Mouse (Mus musculus): ENCODE results near the gene Gm15217. TPM values are rescaled to one million over a fixed set of nuclear protein-coding genes. Genes with fewer than 3 reads are reported as not detected.

Gm15217 gene
- not detected in 2 replicates for polyA plus RNA-seq (2015; fragmentation: Nextera tagmentation; extraction: Ambion mirVana)

GRCm38 (mm10) chr14:46379285-46379684 lies at the start of gene Gm15217:
Gene Gm15217 (plus strand): TSS chr14:46379414.
- ATAC-seq = no peak
- Histone ChIP-seq H3K36me3 (ENCODE audit: control insufficient read depth, insufficient read depth, low read length) (no peaks in the 10 kb centered on the region), H3K9me3 (replicated peaks; ENCODE audit: control insufficient read depth, low read length, poor library complexity, severe bottlenecking) (no peaks in the 10 kb centered on the region), H3K27ac (ENCODE audit: low read length) (no peak within 1 kb of the TSS), H3K4me2 (ENCODE audit: low read length) (peak within 1 kb of the TSS; percentile 65), H3K9ac (ENCODE audit: low read depth, low read length) (peak within 1 kb of the TSS; percentile 52), H3K27me3 (ENCODE audit: control insufficient read depth, insufficient read depth, low read depth, low read length) (peaks cover 27% of the 10 kb centered on the region), H3K4me3 (ENCODE audit: low read depth, low read length) (peak within 1 kb of the TSS; percentile 33), H3K4me1 (ENCODE audit: control insufficient read depth, insufficient read depth, low read length) (peaks cover 7% of the 10 kb centered on the region)
- 87% methylated on average over 12 of the region's 12 CpGs for WGBS

DNA sequence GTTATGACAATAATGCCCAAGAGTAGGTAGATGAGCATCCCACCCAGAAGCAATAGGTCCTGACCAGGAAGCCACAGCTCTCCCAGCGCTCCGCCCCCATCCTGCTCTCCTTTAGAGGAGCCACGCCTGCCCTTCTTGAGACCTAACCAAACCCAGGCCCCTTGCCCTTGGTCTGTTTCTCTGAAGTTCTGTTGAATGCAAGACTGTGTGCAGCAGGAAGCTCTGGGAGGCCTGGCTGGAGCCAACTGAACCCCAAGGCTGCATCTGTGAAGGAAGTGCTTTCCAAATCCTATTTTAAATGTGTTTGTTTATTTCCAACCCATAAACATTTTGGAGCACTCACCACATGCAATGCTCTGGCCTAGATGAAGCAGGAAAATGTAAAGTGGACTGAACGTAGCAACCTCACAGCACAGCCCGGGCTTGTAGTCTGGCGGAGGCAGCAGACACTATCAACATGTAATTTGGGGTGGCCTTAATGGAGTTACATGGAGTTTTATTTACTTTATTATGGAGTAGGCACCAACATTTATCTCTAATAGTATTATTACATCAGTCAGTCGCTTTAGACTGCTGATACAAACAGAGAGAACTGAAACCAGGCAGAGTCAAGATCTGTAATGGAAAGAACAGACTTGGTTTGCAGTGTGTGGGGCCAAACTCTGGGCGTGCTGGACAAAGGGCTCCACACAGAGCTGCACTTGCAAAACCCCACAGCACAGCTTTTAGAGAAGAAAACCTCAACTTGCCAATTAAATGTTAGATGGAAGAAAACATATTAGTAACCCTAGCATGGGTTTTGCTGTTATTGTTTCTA lies 45.6 kb upstream of the Gm15217 start:
- no peaks in the 10 kb centered on the region for H3K9me3 ChIP-seq (replicated peaks; ENCODE audit: control insufficient read depth, low read length, poor library complexity, severe bottlenecking)
- no peak overlapping the region for H3K4me2 ChIP-seq (ENCODE audit: low read length)
- H3K27ac ChIP-seq (ENCODE audit: low read length) = no peak overlapping the region
- no peaks in the 10 kb centered on the region for H3K36me3 ChIP-seq (ENCODE audit: control insufficient read depth, insufficient read depth, low read length)
- no peaks in the 10 kb centered on the region for H3K27me3 ChIP-seq (ENCODE audit: control insufficient read depth, insufficient read depth, low read depth, low read length)
- H3K4me1 ChIP-seq (ENCODE audit: control insufficient read depth, insufficient read depth, low read length) = no peaks in the 10 kb centered on the region
- H3K4me3 ChIP-seq (ENCODE audit: low read depth, low read length) = no peak overlapping the region
- ATAC-seq = no peak
- no peak overlapping the region for H3K9ac ChIP-seq (ENCODE audit: low read depth, low read length)
- WGBS = 87% methylated on average over 8 of the region's 8 CpGs

GRCm38 (mm10) chr14:46338801-46339200 lies 40.4 kb upstream of the Gm15217 start:
- Histone ChIP-seq H3K4me1 (ENCODE audit: control insufficient read depth, insufficient read depth, low read length) (no peaks in the 10 kb centered on the region), H3K27ac (ENCODE audit: low read length) (no peak overlapping the region), H3K4me3 (ENCODE audit: low read depth, low read length) (no peak overlapping the region), H3K9ac (ENCODE audit: low read depth, low read length) (no peak overlapping the region), H3K27me3 (ENCODE audit: control insufficient read depth, insufficient read depth, low read depth, low read length) (no peaks in the 10 kb centered on the region), H3K9me3 (replicated peaks; ENCODE audit: control insufficient read depth, low read length, poor library complexity, severe bottlenecking) (no peaks in the 10 kb centered on the region), H3K36me3 (ENCODE audit: control insufficient read depth, insufficient read depth, low read length) (no peaks in the 10 kb centered on the region), H3K4me2 (ENCODE audit: low read length) (no peak overlapping the region)
- ATAC-seq = no peak
- 79% methylated on average over 11 of the region's 11 CpGs for WGBS

DNA sequence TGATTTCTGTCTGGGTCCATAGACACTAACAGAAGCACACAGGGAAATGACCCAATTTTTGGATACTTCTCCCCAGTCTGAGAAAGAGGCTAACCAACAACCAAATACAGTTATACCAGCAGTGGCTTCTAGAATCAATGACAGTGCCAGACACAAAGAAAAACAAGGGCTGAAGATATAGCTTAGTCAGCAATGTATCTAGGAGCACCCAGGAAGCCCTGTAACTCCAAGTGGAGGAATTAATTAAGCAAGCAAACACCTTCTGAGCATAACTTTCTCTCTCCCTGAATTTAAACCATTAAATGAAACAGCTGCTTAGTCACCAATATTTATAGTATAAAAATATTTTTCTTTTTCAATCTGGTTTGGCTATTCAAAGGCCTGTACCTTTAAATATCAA lies 34.5 kb upstream of the Gm15217 start:
- ATAC-seq = no peak
- Histone ChIP-seq H3K4me3 (ENCODE audit: low read depth, low read length) (no peak overlapping the region), H3K27me3 (ENCODE audit: control insufficient read depth, insufficient read depth, low read depth, low read length) (no peaks in the 10 kb centered on the region), H3K9me3 (replicated peaks; ENCODE audit: control insufficient read depth, low read length, poor library complexity, severe bottlenecking) (no peaks in the 10 kb centered on the region; the same call in 1 of the 2 replicates), H3K36me3 (ENCODE audit: control insufficient read depth, insufficient read depth, low read length) (no peaks in the 10 kb centered on the region), H3K27ac (ENCODE audit: low read length) (no peak overlapping the region), H3K4me2 (ENCODE audit: low read length) (no peak overlapping the region), H3K4me1 (ENCODE audit: control insufficient read depth, insufficient read depth, low read length) (no peaks in the 10 kb centered on the region), H3K9ac (ENCODE audit: low read depth, low read length) (no peak overlapping the region)

DNA sequence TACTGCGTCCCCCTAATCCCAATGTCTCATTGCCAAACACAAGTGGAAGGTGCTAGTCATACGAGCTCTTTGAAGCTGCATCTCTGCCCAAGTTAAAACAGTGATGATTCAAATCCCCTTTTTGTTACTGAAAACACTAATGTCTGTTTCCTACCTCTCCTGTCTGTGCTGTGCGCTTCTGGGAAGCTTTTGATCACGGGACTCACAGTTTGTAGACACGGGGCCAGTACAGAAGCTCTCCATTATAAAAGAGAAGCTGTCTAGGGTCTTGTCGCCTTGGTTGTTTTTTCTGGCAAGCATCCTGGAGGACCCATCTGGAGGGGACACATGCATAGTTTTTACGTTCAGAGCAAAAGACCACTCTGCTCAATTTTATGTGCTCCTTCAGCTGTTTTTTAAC lies 21.9 kb upstream of the Gm15217 start:
- Histone ChIP-seq H3K4me3 (ENCODE audit: low read depth, low read length) (no peak overlapping the region), H3K27me3 (ENCODE audit: control insufficient read depth, insufficient read depth, low read depth, low read length) (no peaks in the 10 kb centered on the region), H3K36me3 (ENCODE audit: control insufficient read depth, insufficient read depth, low read length) (no peaks in the 10 kb centered on the region), H3K4me1 (ENCODE audit: control insufficient read depth, insufficient read depth, low read length) (no peaks in the 10 kb centered on the region), H3K4me2 (ENCODE audit: low read length) (no peak overlapping the region), H3K27ac (ENCODE audit: low read length) (no peak overlapping the region), H3K9me3 (replicated peaks; ENCODE audit: control insufficient read depth, low read length, poor library complexity, severe bottlenecking) (no peaks in the 10 kb centered on the region), H3K9ac (ENCODE audit: low read depth, low read length) (no peak overlapping the region)
- no peak for ATAC-seq
- WGBS = 79% methylated on average over 7 of the region's 7 CpGs

- Histone ChIP-seq H3K4me1 (ENCODE audit: control insufficient read depth, insufficient read depth, low read length) (no peaks in the 10 kb centered on the region), H3K4me3 (ENCODE audit: low read depth, low read length) (no peak overlapping the region), H3K27me3 (ENCODE audit: control insufficient read depth, insufficient read depth, low read depth, low read length) (no peaks in the 10 kb centered on the region), H3K4me2 (ENCODE audit: low read length) (no peak overlapping the region), H3K27ac (ENCODE audit: low read length) (no peak overlapping the region), H3K36me3 (ENCODE audit: control insufficient read depth, insufficient read depth, low read length) (no peaks in the 10 kb centered on the region), H3K9me3 (replicated peaks; ENCODE audit: control insufficient read depth, low read length, poor library complexity, severe bottlenecking) (no peaks in the 10 kb centered on the region), H3K9ac (ENCODE audit: low read depth, low read length) (no peak overlapping the region)
- ATAC-seq = no peak
- WGBS = 86% methylated on average over 8 of the region's 8 CpGs
Observed at GRCm38 (mm10) chr14:46357696-46358095, 21.5 kb upstream of the Gm15217 start.

DNA sequence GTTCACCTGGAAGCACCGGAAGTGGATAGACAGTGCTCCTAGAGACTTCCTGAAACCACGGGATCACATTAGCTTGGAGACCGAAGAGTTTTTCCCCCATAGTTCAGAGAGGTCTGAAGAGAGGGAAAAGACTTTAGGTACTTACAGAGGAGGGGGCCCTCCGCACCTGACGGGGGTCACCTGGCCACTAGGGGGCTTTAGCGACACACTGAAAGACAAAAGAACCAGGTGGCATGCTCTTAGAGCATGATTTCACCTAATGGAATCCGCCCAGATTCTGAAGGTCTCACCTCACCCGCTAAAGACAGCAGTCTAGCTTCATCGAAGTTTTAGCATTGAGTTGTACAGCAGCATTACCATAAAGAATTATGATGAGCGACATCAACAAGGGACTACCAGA lies 16.0 kb upstream of the Gm15217 start:
- no peak for ATAC-seq
- H3K4me2 ChIP-seq (ENCODE audit: low read length) = no peak overlapping the region
- H3K4me1 ChIP-seq (ENCODE audit: control insufficient read depth, insufficient read depth, low read length) = no peaks in the 10 kb centered on the region
- no peaks in the 10 kb centered on the region for H3K9me3 ChIP-seq (replicated peaks; ENCODE audit: control insufficient read depth, low read length, poor library complexity, severe bottlenecking)
- H3K4me3 ChIP-seq (ENCODE audit: low read depth, low read length) = no peak overlapping the region
- WGBS = 39% methylated on average over 10 of the region's 10 CpGs
- no peak overlapping the region for H3K27ac ChIP-seq (ENCODE audit: low read length)
- no peaks in the 10 kb centered on the region for H3K36me3 ChIP-seq (ENCODE audit: control insufficient read depth, insufficient read depth, low read length)
- H3K27me3 ChIP-seq (ENCODE audit: control insufficient read depth, insufficient read depth, low read depth, low read length) = no peaks in the 10 kb centered on the region
- no peak overlapping the region for H3K9ac ChIP-seq (ENCODE audit: low read depth, low read length)

GRCm38 (mm10) chr14:46372452-46372851 lies 6.8 kb upstream of the Gm15217 start:
- no peak for ATAC-seq
- no peak overlapping the region for H3K9ac ChIP-seq (ENCODE audit: low read depth, low read length)
- no peak overlapping the region for H3K4me2 ChIP-seq (ENCODE audit: low read length)
- no peaks in the 10 kb centered on the region for H3K9me3 ChIP-seq (replicated peaks; ENCODE audit: control insufficient read depth, low read length, poor library complexity, severe bottlenecking)
- no peak overlapping the region for H3K4me3 ChIP-seq (ENCODE audit: low read depth, low read length)
- WGBS = 31% methylated on average over 9 of the region's 9 CpGs
- no peaks in the 10 kb centered on the region for H3K36me3 ChIP-seq (ENCODE audit: control insufficient read depth, insufficient read depth, low read length)
- H3K27me3 ChIP-seq (ENCODE audit: control insufficient read depth, insufficient read depth, low read depth, low read length) = no peaks in the 10 kb centered on the region
- H3K27ac ChIP-seq (ENCODE audit: low read length) = no peak overlapping the region
- no peaks in the 10 kb centered on the region for H3K4me1 ChIP-seq (ENCODE audit: control insufficient read depth, insufficient read depth, low read length)

DNA sequence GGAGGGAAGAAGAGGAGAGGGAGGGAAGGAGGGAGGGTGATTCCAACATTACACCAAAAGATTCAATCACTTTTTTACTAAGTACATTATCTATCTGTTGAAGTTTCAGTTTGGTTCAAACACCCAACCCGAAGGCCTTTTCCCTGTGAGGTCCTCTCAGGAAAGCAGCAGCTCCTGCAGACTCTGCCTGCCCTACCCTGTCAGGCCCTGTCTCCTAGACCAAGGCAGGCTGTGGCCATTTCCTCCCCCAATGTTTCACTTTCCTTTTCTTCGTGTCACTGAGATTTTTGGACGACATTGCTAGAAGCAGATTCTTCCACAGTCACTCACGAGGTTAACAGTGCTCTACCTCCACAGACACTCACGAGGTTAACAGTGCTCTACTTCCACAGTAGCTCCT lies 3.4 kb upstream of the Gm15217 start:
- Histone ChIP-seq H3K27ac (ENCODE audit: low read length) (no peak overlapping the region), H3K4me3 (ENCODE audit: low read depth, low read length) (no peak overlapping the region), H3K9ac (ENCODE audit: low read depth, low read length) (no peak overlapping the region), H3K4me1 (ENCODE audit: control insufficient read depth, insufficient read depth, low read length) (peaks cover 6% of the 10 kb centered on the region), H3K36me3 (ENCODE audit: control insufficient read depth, insufficient read depth, low read length) (no peaks in the 10 kb centered on the region), H3K4me2 (ENCODE audit: low read length) (no peak overlapping the region), H3K9me3 (replicated peaks; ENCODE audit: control insufficient read depth, low read length, poor library complexity, severe bottlenecking) (no peaks in the 10 kb centered on the region), H3K27me3 (ENCODE audit: control insufficient read depth, insufficient read depth, low read depth, low read length) (peaks cover 6% of the 10 kb centered on the region)
- WGBS = 84% methylated on average over 5 of the region's 5 CpGs
- no peak for ATAC-seq
